Mouse (Mus musculus) urinary bladder, postnatal 4 days (tissue): ENCODE measurements around the gene Fmod.

Source experiments
- DNase-seq, 2 experiments: peaks; one replicate each; pipeline ENCODE4 v3.0.0; 2021 to 2022; ENCODE audit warnings: low spot score in 2 of 2

Fmod gene

DNA sequence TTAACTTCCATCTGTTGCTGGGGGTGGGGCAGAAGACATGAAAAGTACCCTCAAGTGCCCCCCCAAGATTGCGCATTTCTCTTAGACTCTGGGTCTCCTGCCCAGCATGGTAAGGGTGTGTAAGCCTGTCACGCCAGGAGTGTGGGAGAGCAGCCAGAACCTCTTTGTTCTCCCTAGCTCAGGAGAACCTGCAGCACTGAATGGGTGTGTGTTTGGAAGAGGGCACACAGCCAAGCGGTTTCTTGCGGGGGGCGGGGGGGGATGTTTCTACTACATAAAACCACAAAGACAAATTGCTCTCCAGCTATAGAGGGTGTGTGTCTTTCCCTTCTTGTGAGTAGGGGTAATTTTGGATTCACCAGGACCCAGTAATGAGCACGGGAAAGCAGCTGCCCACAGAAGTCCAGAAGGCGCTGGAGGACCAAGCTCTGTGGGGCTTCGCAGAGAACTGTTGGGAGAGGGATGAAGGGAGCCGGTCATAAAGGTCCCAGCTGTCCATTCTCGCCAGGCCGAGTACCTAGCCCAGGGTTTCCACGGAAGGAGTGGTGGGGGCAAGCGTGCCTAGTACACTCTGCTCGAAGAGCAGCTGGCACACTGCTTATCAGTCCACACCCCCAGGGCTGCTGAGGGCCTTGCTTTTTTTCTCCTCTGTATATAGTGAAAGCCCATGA, 59.3 kb downstream of the Fmod start:
- no peak for DNase-seq

DNA sequence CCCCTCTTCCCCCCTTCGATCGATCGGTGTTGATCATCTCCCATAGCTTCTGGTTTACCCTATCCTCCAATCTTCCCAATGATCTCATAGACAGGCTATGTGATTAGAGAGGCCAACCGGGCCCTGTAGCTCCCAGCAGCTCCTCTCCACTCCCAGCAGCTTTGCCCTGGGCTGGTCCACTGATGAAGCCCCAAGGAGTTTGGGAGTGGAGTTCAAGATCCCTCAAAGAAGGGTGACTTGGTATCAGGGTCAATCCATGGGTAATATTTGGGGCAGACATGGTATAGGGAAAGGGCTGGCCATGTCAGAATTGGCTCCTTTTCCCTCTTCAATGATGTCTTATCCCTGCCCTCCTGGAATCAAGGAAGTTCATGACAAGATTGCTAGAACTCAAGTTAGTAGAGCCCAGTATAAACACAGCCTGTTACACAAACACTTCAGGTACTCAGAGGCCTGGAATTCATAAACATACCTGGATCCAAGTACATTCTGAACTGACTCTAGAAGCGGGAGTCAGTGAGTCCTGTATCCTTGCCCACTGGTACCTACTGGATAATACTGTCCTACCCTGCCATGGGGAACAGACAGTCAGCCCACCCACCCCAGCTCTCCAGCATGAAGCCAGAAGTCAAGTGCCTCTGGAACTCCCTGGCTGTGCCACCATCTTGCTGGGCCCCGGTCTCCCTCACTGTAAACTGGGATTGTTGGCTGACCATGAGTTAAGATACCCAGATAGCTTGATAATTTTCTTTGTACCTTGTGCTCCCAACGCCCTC, 60.2 kb downstream of the Fmod start:
- no peak for DNase-seq
